Mouse (Mus musculus) left cerebral cortex, postnatal 25 days (tissue): ENCODE measurements around the gene Anks4b. TPM values are rescaled to one million over a fixed set of nuclear protein-coding genes. Genes with fewer than 3 reads are reported as not detected.

Experiments
- DNase-seq, 2 experiments: peaks; one replicate each; pipeline ENCODE4 v3.0.0; 2022; ENCODE audit warnings: low spot score in 2 of 2, mixed read lengths in 1 of 2
- intact Hi-C: fragments of 180-260 bp; cut with DNase I; formaldehyde crosslinking; loops from one replicate; pipeline ENCODE4 v1.15.1; 2025
- total RNA-seq, 2 experiments: library from RNA; stranded (reverse); gene quantifications; 2 replicates each; pipeline ENCODE4 v1.2.3; 2021

The Anks4b gene
- total RNA-seq, 2 experiments from 2014 or later, result 0.21 to 0.34 TPM

DNA sequence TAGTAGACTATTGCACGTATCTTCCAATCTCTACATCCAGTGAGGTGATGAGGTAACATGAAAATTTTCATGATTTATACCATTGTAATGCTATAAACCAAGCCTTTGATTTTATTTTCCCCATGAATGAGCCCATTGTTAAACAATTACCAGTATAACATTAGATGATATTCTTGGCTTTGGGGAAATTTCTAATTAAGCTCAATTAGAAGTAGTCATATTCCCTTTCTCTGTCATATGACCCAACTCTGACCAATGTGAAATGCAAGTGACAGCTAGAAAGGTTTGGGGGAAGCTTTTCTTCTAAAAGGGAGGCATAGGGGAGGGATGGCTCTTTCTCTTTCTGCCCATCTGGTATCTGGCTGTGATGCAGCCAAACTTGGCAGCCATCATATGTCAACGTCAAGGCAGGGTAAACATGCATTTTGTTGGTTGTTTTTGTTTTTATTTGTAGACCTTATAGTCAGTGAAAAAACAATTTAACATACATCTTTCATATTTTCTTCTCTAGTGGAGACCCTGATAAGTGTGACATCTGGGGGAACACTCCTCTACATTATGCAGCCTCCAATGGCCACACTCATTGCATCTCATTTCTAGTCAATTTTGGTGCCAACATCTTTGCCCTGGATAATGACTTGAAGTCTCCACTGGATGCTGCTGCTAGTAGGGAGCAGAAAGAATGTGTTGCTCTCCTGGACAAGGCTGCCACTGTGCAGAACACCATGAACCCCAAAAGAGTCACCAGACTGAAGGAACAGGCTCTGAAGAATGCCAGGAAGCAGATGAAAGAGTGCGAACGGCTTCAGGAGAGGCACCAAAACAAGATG, 8.0 kb downstream of the Anks4b start:
- intact Hi-C loops, result no loop called here

GRCm38 (mm10) chr7:120182891-120183290, 9.2 kb downstream of the Anks4b start:
- intact Hi-C loops, result no loop called here

More for the DNA sequence above, 8.0 kb downstream of the Anks4b start:
- DNase-seq, result no peak

DNA sequence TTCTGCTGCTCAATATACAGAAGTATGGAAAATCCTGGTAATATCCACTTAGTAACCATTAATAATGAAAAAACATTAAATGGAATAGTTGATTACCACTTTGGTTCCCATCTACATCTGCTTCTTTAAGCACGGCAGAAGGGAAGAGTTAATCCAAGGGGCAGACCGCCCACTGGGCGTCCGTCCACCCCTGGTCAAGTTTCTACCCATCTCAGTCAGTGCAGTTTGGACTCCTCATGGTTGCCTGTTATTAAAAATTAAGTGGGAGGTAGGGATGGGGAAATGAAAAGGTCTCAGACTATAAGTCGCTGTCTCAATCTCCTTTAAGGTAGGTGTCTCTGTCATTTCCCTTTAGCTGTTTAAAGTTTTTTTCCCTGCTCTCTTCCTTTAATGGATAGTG, 15.3 kb downstream of the Anks4b start:
- intact Hi-C loops, result no loop called here
- no peak for DNase-seq

More at GRCm38 (mm10) chr7:120182891-120183290, 9.2 kb downstream of the Anks4b start:
- no peak for DNase-seq

DNA sequence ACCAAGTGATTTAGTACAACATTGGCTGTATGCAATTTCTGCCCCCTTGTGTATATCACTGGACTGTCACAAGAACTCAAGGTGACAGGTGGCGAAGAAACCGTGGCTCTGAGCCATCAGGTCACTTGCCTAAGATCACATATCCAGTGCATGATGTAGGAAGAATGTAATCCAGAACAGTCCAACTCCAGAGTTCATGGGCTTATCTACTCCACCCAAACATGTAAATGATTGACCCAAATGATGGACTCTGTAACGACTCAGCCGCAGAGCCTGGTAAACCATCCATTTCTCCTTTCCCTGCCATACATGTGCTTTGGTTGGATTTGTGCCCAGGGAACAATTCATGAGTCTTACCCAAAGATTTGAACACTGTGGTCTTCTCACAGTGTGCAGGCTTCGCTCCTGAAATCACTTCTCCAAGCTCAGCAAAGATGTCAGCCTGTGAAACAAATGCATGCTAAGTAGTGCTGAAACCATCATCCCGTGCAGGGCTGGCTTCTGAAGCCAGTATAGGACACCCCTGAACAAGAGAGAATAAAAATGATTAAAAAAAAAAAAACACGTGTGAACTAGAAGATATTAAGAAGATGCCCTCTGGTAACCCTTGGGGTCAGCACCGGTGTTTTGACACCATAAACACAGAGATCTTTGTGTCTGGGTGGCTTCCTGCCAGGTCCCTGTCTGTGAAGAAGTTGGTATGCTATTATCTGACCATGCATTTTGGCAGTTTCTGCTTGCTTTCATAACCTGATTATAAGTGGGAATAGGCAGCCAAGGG, 15.9 kb downstream of the Anks4b start:
- intact Hi-C loops, result no loop called here
- no peak for DNase-seq

DNA sequence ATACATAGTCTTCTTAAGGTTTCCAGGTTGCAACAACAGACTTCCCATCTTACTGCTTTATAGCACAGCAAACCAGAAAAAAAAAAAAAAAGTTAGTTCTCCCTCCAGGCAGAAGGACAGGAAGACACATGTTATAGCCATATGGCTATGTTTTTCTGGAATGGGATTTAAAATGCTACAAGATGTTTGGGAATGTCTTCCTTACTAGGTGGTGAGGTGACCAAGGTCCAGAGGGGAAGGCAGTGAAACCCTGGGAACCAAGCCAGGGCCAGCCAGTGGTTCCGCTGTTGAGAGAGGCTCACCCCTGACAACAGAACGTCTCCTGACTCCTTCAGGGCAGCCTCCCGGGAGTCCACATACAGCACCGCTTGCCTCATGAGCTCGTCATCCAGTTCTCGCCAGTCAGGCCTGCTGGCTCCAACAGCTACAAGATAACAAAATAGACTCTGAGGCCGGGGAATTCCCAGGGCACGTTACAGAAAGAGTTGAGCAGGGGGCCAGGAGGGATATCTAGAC, 16.6 kb downstream of the Anks4b start:
- intact Hi-C loops, result no loop called here
- no peak for DNase-seq

GRCm38 (mm10) chr7:120192207-120192606, 18.5 kb downstream of the Anks4b start:
- DNase-seq, result peak in 1 of 2 experiments; percentile 33
- intact Hi-C loops, result no loop called here

- intact Hi-C loops, result no loop called here
- no peak for DNase-seq
Observed at GRCm38 (mm10) chr7:120192816-120193215, 19.2 kb downstream of the Anks4b start.

GRCm38 (mm10) chr7:120195207-120195606, 21.5 kb downstream of the Anks4b start:
- DNase-seq, result peak in 1 of 2 experiments; percentile 5
- intact Hi-C loops, result no loop called here

GRCm38 (mm10) chr7:120201231-120201744, 27.6 kb downstream of the Anks4b start:
- intact Hi-C loops, result loop anchor here (5.0 to 10.0 kb wide), 3 partner anchors 94 to 526 kb away; partner anchors contain the start of gene Abca15
- DNase-seq, result no peak

DNA sequence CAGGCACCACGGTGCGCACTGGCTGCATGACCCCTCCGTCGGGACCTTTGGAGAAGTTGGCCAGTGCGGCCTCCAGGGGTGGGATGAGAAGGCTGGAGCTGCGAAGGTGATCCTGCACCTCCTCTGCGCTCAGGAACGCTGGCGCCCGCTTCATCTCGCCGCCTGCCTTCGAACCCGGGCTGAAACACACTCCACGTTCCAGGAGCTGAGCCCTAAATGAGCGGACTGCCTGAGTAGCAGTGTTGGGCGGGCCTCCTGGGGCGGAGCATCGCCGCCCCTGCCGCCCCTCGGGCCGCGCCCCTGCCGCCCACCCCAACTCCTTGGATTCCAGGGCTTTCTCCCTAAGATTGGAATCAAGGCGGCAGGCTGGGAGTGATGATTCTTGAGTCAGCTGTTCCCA, 28.1 kb downstream of the Anks4b start, which contains the start of gene Crym:
Gene Crym, minus strand, starts transcription at position 341 of the 400 bp plus-strand sequence.
- intact Hi-C loops, result loop anchor here (5.0 to 10.0 kb wide), 3 partner anchors 94 to 527 kb away; partner anchors contain the start of gene Abca15
- DNase-seq, result peak; percentile 24 to 25

- intact Hi-C loops, result loop anchor here (1.0 to 10.0 kb wide), 5 partner anchors 79 to 529 kb away; partner anchors contain the start of gene Abca15
- peak; percentile 87 to 88 for DNase-seq
Observed at GRCm38 (mm10) chr7:120203789-120204188, 30.1 kb downstream of the Anks4b start, which contains the start of gene Abca14. Gene Abca14 (plus strand): TSS chr7:120203961.

- intact Hi-C loops, result loop anchor here (2.0 to 10.0 kb wide), 2 partner anchors 357 to 531 kb away; no protein-coding TSS in a partner anchor
- DNase-seq, result peak in 1 of 2 experiments; percentile 7
Observed at GRCm38 (mm10) chr7:120205989-120206388, 32.3 kb downstream of the Anks4b start.

GRCm38 (mm10) chr7:120228541-120228940, 54.9 kb downstream of the Anks4b start:
- intact Hi-C loops, result no loop called here
- peak; percentile 6 to 84 for DNase-seq

Other genes starting within 250 kb of the Anks4b start
- gene Dnah3, start 78.6 kb upstream of the Anks4b start, total RNA-seq, result under 1 TPM; 0.09 to 0.14 TPM
- 10 to 100 TPM; 11.4 to 12.6 TPM for gene Tmem159, start 71.5 kb upstream of the Anks4b start, total RNA-seq
- not detected for gene Zp2, start 28.6 kb upstream of the Anks4b start, total RNA-seq
- gene Crym, start 28.3 kb downstream of the Anks4b start, total RNA-seq, result 100 to 1,000 TPM in 1 of 2 experiments, 10 to 100 TPM in 1; 93.0 to 101 TPM
- not detected for gene Abca14, start 30.1 kb downstream of the Anks4b start, total RNA-seq
- gene Abca15, start 154.8 kb downstream of the Anks4b start, total RNA-seq, result not detected
- gene Abca16, start 235.8 kb downstream of the Anks4b start, total RNA-seq, result not detected